Mouse (Mus musculus) lung, adult 2 months (tissue): ENCODE data around the gene Eif3k.

Source experiments
- CTCF ChIP-seq: fragments of 200-500 bp; IDR thresholded peaks from 2 replicates; pipeline ENCODE4 v1.5.1; 2011; ENCODE audit warnings: mild to moderate bottlenecking, low read length, control low read depth; ENCODE audit not compliant: insufficient read depth
- POLR2A ChIP-seq: fragments of 200-500 bp; IDR thresholded peaks from 2 replicates; pipeline ENCODE4 v1.6.1; 2011; ENCODE audit warnings: low read depth, mild to moderate bottlenecking, control low read depth, low read length, borderline replicate concordance; ENCODE audit errors: extremely low read depth

- TF ChIP-seq CTCF (no peak), POLR2A (no peak)
Observed at GRCm38 (mm10) chr7:28990766-28991273, 9.2 kb upstream of the Eif3k start.
